Mouse (Mus musculus): ENCODE measurements at regions not wholly inside any gene's neighbourhood (a gene's known extent, or its start where the extent isn't known, plus 50 kb on each side); places are given as distances from the start of the nearest gene placed in this dataset.

DNA sequence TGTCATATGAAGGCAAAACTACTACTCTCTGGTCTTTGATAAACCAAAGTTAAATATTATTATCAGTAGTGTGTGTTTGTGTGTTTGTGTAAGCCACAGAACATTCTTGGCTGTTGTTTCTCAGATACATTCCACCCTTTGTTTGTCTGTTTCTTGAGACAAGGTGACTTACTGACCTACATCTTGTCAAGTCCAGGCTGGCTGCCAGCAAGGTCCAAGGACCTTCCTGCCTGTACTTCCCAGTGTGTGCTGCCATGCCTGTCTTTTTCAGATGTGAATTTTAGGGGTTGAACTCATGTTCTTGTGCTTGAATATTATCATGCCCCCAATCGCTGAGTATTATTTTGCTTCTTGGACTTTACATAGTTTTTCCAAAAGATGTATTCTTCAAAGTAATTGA, 235.5 kb upstream of the Fermt1 start:
- no peaks in the 10 kb centered on the region for H3K9me3 ChIP-seq (ENCODE audit: low read length)
- H3K27me3 ChIP-seq (ENCODE audit: insufficient read depth, low read length), result no peaks in the 10 kb centered on the region
- no peak for TF ChIP-seq NANOG (IDR thresholded peaks at IDR 0.05; ENCODE audit: borderline replicate concordance, low read length)
- no peak for TF ChIP-seq POU5F1 (IDR thresholded peaks at IDR 0.05; ENCODE audit: borderline replicate concordance, low read length)
- peaks cover 7% of the 10 kb centered on the region for H3K4me1 ChIP-seq (replicated peaks; ENCODE audit: low read depth, low read length)
- no peaks in the 10 kb centered on the region for H3K36me3 ChIP-seq (ENCODE audit: insufficient read depth, low read length)
- H3K4me3 ChIP-seq (replicated peaks; ENCODE audit: low read length), result no peak overlapping the region

DNA sequence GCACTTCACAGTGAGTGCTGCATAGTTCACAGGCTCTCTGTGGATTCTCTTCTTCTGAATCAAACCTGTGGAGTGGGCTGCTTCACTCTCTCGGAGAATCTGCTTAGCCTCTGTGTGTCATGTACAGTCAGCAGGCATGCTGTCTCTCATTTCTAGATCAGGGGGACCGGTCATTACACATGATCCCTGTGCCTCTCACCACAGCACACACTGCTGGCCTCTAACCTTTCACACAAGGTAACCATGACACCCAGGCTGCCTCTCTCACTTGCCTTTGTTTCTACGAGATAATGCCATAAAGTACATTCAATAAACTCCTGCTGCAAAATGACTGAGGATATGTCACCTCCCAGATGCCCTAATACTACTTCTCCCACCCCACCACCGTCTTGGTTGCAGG, 237.2 kb upstream of the Fermt1 start:
- Histone ChIP-seq H3K36me3 (ENCODE audit: insufficient read depth, low read length) (no peaks in the 10 kb centered on the region), H3K27me3 (ENCODE audit: insufficient read depth, low read length) (no peaks in the 10 kb centered on the region), H3K9me3 (ENCODE audit: low read length) (no peaks in the 10 kb centered on the region), H3K4me1 (replicated peaks; ENCODE audit: low read depth, low read length) (peaks cover 7% of the 10 kb centered on the region), H3K4me3 (replicated peaks; ENCODE audit: low read length) (no peak overlapping the region)
- TF ChIP-seq CTCF (conservative IDR thresholded peaks at IDR 0.05; ENCODE audit: low read length), result no peak
- TF ChIP-seq POU5F1 (IDR thresholded peaks at IDR 0.05; ENCODE audit: borderline replicate concordance, low read length), result no peak
- TF ChIP-seq NANOG (IDR thresholded peaks at IDR 0.05; ENCODE audit: borderline replicate concordance, low read length), result no peak

DNA sequence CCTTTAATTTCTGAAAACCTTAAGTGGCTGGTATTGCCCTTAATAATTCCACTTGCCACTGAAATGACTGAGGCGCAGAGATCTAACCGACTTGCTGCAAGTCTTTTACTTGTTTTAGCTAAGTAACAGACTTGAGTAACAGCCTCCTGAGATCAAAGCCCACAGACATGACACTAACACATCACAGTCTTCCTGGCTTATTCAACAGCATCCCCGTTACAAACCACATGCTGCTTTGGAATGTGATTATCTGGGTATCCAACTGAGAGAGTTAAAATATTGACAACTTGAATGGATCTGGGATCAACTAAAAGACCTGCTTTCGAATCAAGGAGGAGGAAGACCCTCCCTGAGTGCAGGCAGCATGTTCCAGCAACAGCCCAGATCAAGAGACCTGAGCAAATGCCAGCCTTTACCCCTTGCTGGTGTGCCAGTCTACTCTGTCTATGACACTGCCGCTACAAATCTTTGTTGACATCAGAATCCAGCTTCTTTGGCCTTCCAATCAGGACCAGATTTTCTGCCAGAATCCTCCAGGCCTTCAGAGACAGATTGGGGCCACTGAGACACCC, 258.7 kb upstream of the Fermt1 start:
- Histone ChIP-seq H3K27me3 (ENCODE audit: insufficient read depth, low read length) (no peaks in the 10 kb centered on the region), H3K4me3 (replicated peaks; ENCODE audit: low read length) (no peak overlapping the region), H3K4me1 (replicated peaks; ENCODE audit: low read depth, low read length) (no peaks in the 10 kb centered on the region; the same call in 1 of the 2 replicates), H3K36me3 (ENCODE audit: insufficient read depth, low read length) (no peaks in the 10 kb centered on the region), H3K9me3 (ENCODE audit: low read length) (no peaks in the 10 kb centered on the region)
- TF ChIP-seq POU5F1 (IDR thresholded peaks at IDR 0.05; ENCODE audit: borderline replicate concordance, low read length) (no peak), NANOG (IDR thresholded peaks at IDR 0.05; ENCODE audit: borderline replicate concordance, low read length) (no peak), CTCF (conservative IDR thresholded peaks at IDR 0.05; ENCODE audit: low read length) (no peak)

DNA sequence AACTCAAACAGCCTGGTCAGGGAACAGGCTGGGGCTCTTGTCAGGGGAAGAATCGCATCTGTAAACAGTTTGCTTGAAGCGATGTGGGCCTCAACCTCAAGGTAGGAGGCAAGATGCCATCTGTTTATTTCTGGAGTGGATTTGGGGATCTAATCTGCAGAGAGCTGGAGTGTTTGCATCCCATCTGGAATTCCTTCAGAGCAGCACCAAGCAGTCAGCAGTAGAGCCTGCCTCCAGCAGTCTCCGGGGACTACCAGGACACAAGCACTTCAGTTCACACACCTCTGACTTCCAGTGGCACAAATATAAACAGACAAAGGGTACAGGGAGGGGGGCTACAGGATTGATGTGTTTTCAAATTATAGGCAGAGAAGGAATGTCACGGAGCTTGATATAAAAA, 262.8 kb upstream of the Fermt1 start:
- no peak overlapping the region for H3K4me3 ChIP-seq (replicated peaks; ENCODE audit: low read length)
- H3K4me1 ChIP-seq (replicated peaks; ENCODE audit: low read depth, low read length), result no peaks in the 10 kb centered on the region
- H3K36me3 ChIP-seq (ENCODE audit: insufficient read depth, low read length), result no peaks in the 10 kb centered on the region
- no peaks in the 10 kb centered on the region for H3K9me3 ChIP-seq (ENCODE audit: low read length)
- TF ChIP-seq CTCF (conservative IDR thresholded peaks at IDR 0.05; ENCODE audit: low read length) (no peak), POU5F1 (IDR thresholded peaks at IDR 0.05; ENCODE audit: borderline replicate concordance, low read length) (no peak), NANOG (IDR thresholded peaks at IDR 0.05; ENCODE audit: borderline replicate concordance, low read length) (no peak)
- no peaks in the 10 kb centered on the region for H3K27me3 ChIP-seq (ENCODE audit: insufficient read depth, low read length)

DNA sequence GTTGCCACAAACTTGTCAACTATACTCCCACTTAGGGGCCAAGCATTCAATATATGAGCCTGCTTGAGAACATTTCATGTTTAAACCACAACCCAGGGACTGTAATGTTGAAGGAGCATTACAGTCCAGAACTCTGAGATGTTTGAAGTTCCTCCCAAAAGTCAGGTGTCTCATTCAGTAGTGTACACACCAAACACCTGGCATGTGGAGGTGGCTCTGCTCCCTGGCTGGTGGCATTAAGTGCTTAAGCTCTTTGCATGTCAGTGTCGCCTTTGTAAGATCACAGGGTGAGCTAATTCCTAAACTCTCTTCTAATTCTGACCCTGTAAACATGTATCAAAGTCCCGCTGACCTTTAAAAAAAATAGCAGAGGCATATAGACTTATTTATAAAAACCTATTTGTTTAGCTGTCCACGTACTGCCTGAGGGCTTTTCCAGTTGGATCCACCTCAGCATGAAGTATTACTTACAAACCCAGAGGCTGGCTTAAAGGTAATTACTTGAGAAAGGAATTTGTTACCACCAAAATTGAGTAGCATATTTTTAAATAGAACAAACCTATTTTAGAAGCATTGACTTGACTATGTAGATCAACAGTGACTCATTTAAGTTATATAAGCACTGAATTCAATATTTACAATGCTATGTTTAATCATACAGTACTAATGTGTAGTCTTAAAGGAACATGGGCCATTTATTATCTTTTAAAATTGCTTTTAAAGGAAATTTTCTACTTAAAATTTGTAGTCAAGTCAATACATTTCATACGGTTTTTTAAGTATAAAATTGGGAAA, 276.3 kb upstream of the Fermt1 start:
- Histone ChIP-seq H3K4me3 (replicated peaks; ENCODE audit: low read length) (no peak overlapping the region), H3K4me1 (replicated peaks; ENCODE audit: low read depth, low read length) (no peaks in the 10 kb centered on the region), H3K27me3 (ENCODE audit: insufficient read depth, low read length) (no peaks in the 10 kb centered on the region), H3K9me3 (ENCODE audit: low read length) (no peaks in the 10 kb centered on the region), H3K36me3 (ENCODE audit: insufficient read depth, low read length) (no peaks in the 10 kb centered on the region)
- TF ChIP-seq POU5F1 (IDR thresholded peaks at IDR 0.05; ENCODE audit: borderline replicate concordance, low read length) (no peak), CTCF (conservative IDR thresholded peaks at IDR 0.05; ENCODE audit: low read length) (no peak), NANOG (IDR thresholded peaks at IDR 0.05; ENCODE audit: borderline replicate concordance, low read length) (no peak)

DNA sequence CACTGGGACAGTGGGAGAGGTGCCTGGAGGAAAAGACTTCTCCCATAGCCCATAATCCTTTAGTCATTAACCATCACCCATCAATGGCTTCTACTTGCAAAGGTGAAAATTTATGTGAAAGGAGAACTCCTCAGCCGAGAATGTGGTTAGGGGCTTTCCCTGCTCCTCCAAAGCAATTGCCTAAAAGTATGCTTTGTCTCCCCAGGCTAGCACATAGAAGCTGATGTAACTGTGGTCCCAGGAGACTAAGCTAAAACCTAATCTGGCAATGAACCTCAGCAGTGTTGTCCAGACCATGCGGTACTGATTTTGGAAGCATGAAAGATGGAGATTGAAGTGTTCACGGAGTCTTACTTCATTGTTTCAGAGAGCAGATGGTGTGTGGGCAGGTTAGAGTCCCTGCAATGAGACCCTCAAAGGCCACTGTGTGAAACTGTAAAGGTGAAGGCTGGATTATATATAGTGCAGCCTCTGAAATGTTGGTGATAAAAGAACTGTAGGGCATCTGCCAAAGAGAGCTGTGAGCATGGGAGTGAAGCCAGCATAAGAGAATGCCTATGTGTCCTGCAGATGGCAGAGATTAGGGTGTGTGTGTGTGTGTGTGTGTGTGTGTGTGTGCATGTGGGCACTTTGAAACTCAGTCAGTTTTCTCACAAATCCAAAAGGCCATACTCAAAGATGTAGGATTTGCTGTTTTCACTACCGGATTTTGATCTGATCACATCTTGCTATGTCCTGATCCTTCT, 289.6 kb upstream of the Fermt1 start:
- peaks cover 4% of the 10 kb centered on the region; the same call in 1 of the 2 replicates for H3K27me3 ChIP-seq (ENCODE audit: insufficient read depth, low read length)
- TF ChIP-seq NANOG (IDR thresholded peaks at IDR 0.05; ENCODE audit: borderline replicate concordance, low read length) (no peak), CTCF (conservative IDR thresholded peaks at IDR 0.05; ENCODE audit: low read length) (no peak), POU5F1 (IDR thresholded peaks at IDR 0.05; ENCODE audit: borderline replicate concordance, low read length) (no peak)
- no peak overlapping the region for H3K4me3 ChIP-seq (replicated peaks; ENCODE audit: low read length)
- H3K36me3 ChIP-seq (ENCODE audit: insufficient read depth, low read length), result no peaks in the 10 kb centered on the region
- no peaks in the 10 kb centered on the region for H3K4me1 ChIP-seq (replicated peaks; ENCODE audit: low read depth, low read length)
- H3K9me3 ChIP-seq (ENCODE audit: low read length), result no peaks in the 10 kb centered on the region

DNA sequence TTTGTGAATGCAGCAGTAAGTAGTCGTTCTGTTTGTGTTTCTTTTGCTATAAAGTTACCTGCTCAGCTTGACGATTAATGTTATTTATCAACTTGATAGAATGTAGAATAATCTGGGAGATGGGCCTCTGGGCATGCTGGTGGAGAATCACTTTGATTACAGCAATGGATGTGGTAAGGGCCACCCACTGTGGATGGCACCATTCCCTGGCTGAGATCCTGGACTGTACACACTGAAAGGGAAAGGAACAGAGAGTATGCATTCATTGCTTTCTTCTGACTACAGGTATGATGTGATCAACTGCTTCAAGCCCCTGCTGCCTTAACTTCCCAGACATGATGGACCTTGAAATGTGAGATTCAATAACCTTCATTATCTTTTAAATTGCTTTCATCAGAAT, 299.8 kb upstream of the Bmp2 start:
- Histone ChIP-seq H3K36me3 (ENCODE audit: insufficient read depth, low read length) (no peaks in the 10 kb centered on the region), H3K4me3 (replicated peaks; ENCODE audit: low read length) (no peak overlapping the region), H3K27me3 (ENCODE audit: insufficient read depth, low read length) (no peaks in the 10 kb centered on the region), H3K4me1 (replicated peaks; ENCODE audit: low read depth, low read length) (no peaks in the 10 kb centered on the region), H3K9me3 (ENCODE audit: low read length) (no peaks in the 10 kb centered on the region)
- TF ChIP-seq POU5F1 (IDR thresholded peaks at IDR 0.05; ENCODE audit: borderline replicate concordance, low read length), result no peak
- no peak for TF ChIP-seq CTCF (conservative IDR thresholded peaks at IDR 0.05; ENCODE audit: low read length)
- TF ChIP-seq NANOG (IDR thresholded peaks at IDR 0.05; ENCODE audit: borderline replicate concordance, low read length), result no peak

DNA sequence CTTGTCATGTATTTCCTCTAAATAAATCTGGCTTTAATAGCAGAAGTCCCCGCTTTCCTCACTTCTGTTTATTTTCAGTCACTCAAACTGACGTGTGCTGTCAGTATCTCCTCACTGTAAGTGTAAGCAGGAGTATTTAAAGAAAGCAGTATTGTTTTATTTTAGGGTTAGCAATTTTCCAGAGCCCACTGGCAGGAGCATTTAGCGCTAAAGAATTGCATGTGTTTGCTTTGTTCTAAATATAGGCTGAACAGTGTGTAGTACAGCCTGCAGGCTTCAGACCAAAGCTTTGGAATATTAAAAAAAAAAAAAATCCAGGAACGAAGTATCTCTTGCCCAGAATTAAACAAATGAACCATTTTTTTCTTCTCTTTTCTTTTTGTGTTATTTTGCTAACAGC, 277.5 kb upstream of the Bmp2 start:
- Histone ChIP-seq H3K4me1 (replicated peaks; ENCODE audit: low read depth, low read length) (peaks cover 2% of the 10 kb centered on the region; the same call in 1 of the 2 replicates), H3K4me3 (replicated peaks; ENCODE audit: low read length) (no peak overlapping the region), H3K27me3 (ENCODE audit: insufficient read depth, low read length) (no peaks in the 10 kb centered on the region), H3K9me3 (ENCODE audit: low read length) (no peaks in the 10 kb centered on the region), H3K36me3 (ENCODE audit: insufficient read depth, low read length) (no peaks in the 10 kb centered on the region)
- no peak for TF ChIP-seq POU5F1 (IDR thresholded peaks at IDR 0.05; ENCODE audit: borderline replicate concordance, low read length)

All from E14TG2a.4 (cell line).